Mouse (Mus musculus) limb, embryonic 14.5 days (tissue): Measurements from ENCODE around the gene Sec14l1. TPM values are rescaled to one million over a fixed set of nuclear protein-coding genes. Genes with fewer than 3 reads are reported as not detected.

Source experiments
- ATAC-seq: fragments of 200-750 bp; cut with Nextera tagmentation; 2 replicates; pipeline ENCODE4 v1.8.0; 2017; ENCODE audit warnings: low read depth, moderate number of reproducible peaks, moderate TSS enrichment; ENCODE audit not compliant: low FRiP score
- DNase-seq: peaks from one replicate; pipeline ENCODE4 v3.0.0-alpha.2; 2015; ENCODE audit warnings: low spot score
- H3K27ac ChIP-seq: fragments of 300-500 bp; sonication (generic); replicated peaks from 2 replicates; pipeline ENCODE4 v1.5.1; 2014; ENCODE audit warnings: low read depth, mild to moderate bottlenecking, low read length, moderate library complexity, mixed read lengths
- H3K27me3 ChIP-seq: fragments of 300-500 bp; sonication (generic); 2 replicates; pipeline ENCODE4 v1.6.1; 2014; ENCODE audit warnings: low read length, mixed read lengths; ENCODE audit not compliant: control insufficient read depth, insufficient read depth
- H3K36me3 ChIP-seq: fragments of 300-500 bp; sonication (generic); 2 replicates; pipeline ENCODE4 v1.6.1; 2014; ENCODE audit warnings: mild to moderate bottlenecking, low read length, moderate library complexity, mixed read lengths; ENCODE audit not compliant: control insufficient read depth, insufficient read depth
- H3K4me1 ChIP-seq: fragments of 300-500 bp; sonication (generic); 2 replicates; pipeline ENCODE4 v1.6.1; 2014; ENCODE audit warnings: antibody characterized with exemption, low read length, mixed read lengths; ENCODE audit not compliant: control insufficient read depth, insufficient read depth
- H3K4me2 ChIP-seq: fragments of 300-500 bp; sonication (generic); replicated peaks from 2 replicates; pipeline ENCODE4 v1.6.1; 2014; ENCODE audit warnings: low read depth, mild to moderate bottlenecking, low read length, moderate library complexity; ENCODE audit not compliant: severe bottlenecking
- H3K4me3 ChIP-seq: fragments of 300-500 bp; sonication (generic); replicated peaks from 2 replicates; pipeline ENCODE4 v1.5.1; 2014; ENCODE audit warnings: low read length
- H3K9ac ChIP-seq: fragments of 300-500 bp; sonication (generic); 2 replicates; pipeline ENCODE4 v1.6.1; 2014; ENCODE audit warnings: mild to moderate bottlenecking, low read depth, low read length, moderate library complexity; ENCODE audit not compliant: severe bottlenecking
- H3K9me3 ChIP-seq: fragments of 300-500 bp; sonication (generic); 2 replicates; pipeline ENCODE4 v1.6.1; 2016; ENCODE audit warnings: low read length; ENCODE audit not compliant: control insufficient read depth
- POLR2A ChIP-seq: fragments of 200-500 bp; IDR thresholded peaks from 2 replicates; pipeline ENCODE4 v1.8.0; 2012; ENCODE audit warnings: inconsistent platforms, mild to moderate bottlenecking, moderate library complexity, borderline replicate concordance; ENCODE audit not compliant: insufficient read depth, insufficient read length; ENCODE audit errors: extremely low read depth
- WGBS: fragments of 180-500 bp; shearing (Covaris S2); extraction: QIAGEN DNeasy Blood & Tissue Kit; methylation state at CpG from one replicate; pipeline ENCODE4 v1.1.7; 2014; 5-methylcytosine and 5-hydroxymethylcytosine counted together
- polyA plus RNA-seq, 2 experiments: library from polyadenylated mRNA; depleted of rRNA in 1 of 2; stranded (reverse) in 1 of 2; unstranded in 1 of 2; fragments of >200 nt; fragmentation: Nextera tagmentation in 1 of 2; extraction: Ambion mirVana in 1 of 2; gene quantifications; 2 replicates each; pipeline versions ENCODE4 v1.2.1 to v1.2.3; 2012 to 2014

Gene Sec14l1
- polyA plus RNA-seq, 2 experiments: 38.7 to 72.5 TPM

DNA sequence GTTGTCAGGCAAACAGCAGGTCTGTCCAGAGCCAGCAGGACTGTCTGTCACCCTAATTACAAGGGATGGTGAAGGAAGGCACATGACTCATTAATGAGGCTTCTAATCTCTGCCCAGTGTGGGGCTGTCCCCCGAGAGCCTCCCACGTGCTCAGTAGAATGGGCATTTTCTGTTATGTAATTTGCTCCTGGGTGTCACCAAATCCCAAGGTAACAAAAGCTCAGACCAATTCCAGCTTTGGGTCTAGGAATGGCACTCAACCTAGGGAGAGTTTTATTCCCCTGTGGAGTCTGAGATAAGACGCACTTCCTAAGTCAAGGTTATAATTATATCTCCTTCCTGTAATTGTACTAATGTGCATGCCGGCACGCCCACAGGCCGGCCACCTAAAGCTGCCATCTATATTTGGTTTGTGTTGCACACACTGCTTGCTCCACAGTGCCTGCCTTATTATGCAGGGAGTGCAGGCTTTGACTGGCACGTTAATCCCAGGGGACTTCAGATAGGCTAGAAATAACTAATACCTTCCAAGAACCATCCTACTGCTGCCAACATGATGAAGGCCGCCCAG lies 13.5 kb upstream of the Sec14l1 start:
- Histone ChIP-seq H3K36me3 (no peaks in the 10 kb centered on the region), H3K27me3 (no peaks in the 10 kb centered on the region), H3K9ac (no peak overlapping the region), H3K4me1 (peaks cover under 1% of the 10 kb centered on the region; the same call in 1 of the 2 replicates), H3K4me3 (no peak overlapping the region), H3K9me3 (no peaks in the 10 kb centered on the region), H3K4me2 (no peak overlapping the region), H3K27ac (no peak overlapping the region)
- no peak for DNase-seq
- 71% methylated on average over 8 of the region's 8 CpGs for WGBS
- ATAC-seq: no peak
- no peak for TF ChIP-seq POLR2A

DNA sequence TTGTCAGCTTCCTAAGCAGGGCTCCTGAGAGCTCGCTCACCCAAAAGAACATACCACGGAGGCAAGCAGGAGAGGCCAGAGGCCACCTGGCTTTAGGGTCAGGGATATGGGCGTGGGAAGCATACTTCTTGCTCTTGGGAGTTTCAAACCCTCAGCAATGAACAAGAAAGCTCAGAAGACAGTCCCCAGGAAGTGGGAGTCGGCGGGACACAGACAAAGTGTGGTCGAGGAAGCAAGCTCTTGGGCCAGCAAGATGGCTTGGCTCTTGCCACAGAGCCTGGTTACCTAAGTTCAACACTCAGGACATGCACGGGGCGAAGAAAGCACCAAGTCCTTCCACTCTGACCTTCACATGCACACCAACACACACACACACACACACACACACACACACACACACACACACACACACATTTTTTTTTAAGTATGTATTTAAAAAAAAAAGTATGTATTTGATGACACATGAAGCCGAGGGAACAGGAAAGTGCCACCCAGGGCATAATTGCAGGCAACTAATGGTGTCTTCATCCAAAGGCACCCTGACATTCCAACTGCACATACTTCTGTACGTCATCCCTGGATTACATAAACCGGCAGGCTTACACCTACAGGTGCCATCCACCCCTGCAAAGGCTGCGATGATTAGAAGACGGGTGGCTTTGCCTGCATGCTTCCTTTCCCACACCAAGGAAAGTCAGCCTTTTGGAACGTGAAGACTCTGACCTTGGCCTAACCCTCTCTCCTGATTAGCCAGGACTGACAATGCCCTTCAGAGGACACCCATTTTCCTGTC lies 12.8 kb upstream of the Sec14l1 start:
- TF ChIP-seq POLR2A: no peak
- DNase-seq: no peak
- no peak overlapping the region for H3K4me2 ChIP-seq
- no peaks in the 10 kb centered on the region for H3K27me3 ChIP-seq
- no peaks in the 10 kb centered on the region for H3K9me3 ChIP-seq
- H3K36me3 ChIP-seq: no peaks in the 10 kb centered on the region
- H3K9ac ChIP-seq: no peak overlapping the region
- peaks cover 6% of the 10 kb centered on the region for H3K4me1 ChIP-seq
- no peak overlapping the region for H3K4me3 ChIP-seq
- WGBS: 80% methylated on average over 14 of the region's 14 CpGs
- no peak overlapping the region for H3K27ac ChIP-seq
- ATAC-seq: no peak

DNA sequence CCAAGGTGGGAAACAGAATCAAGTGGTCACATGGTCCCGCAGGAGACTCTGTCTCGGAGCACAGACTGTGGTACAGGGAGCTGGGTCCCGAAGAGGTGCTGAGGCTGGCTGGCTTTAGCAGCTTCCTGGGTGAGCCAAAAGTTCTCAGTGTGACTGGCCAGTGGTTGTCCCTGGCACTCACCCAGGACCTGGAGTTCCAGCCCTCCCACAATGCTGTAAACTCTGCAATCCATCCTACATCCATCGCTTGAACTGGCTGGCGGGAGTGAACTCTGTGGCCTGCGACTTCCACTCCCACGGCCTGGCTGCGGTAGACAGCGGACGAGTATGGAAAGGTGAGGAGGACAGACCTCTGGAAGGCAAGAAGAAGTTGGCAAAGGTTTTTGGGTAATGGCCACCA lies 11.4 kb upstream of the Sec14l1 start:
- H3K4me1 ChIP-seq: peaks cover 14% of the 10 kb centered on the region
- WGBS: 84% methylated on average over 10 of the region's 10 CpGs
- no peaks in the 10 kb centered on the region for H3K36me3 ChIP-seq
- no peaks in the 10 kb centered on the region for H3K9me3 ChIP-seq
- no peak for ATAC-seq
- TF ChIP-seq POLR2A: no peak
- H3K27me3 ChIP-seq: no peaks in the 10 kb centered on the region
- H3K4me3 ChIP-seq: no peak overlapping the region
- DNase-seq: no peak
- no peak overlapping the region for H3K4me2 ChIP-seq
- H3K27ac ChIP-seq: no peak overlapping the region
- no peak overlapping the region for H3K9ac ChIP-seq

DNA sequence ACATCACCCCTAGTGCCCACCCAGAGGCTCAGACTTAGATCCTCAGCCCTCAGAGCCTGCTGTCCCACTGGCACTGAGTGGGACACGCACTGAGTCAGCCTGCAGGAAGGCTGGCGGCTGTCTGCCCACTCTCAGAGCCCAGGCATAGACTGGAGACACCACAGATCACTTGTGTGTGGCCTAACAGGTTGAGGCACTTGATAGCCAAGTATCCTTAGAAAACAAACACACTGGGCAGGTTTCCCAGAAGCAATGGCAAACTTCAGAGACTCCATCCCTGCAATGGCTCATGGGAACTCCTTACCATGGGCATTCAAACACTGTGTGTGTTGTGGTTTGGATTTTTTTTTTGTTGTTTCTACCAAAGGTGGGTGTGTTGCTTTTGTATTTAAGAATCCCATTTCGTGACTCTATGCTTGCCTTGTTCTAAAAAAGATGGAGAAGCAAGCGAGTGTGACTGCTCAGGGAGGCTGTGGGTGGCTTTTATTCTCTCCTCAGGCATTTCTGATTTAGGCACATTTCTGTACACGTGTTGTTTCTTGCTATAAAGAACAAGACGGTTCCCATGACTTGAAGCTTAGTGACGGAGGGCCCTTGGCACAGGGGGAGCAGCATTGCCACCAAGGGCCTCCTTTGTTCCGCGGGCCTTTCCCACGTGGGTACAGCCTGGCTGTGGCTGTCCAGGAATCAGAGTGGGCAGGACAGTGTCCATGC lies 10.8 kb upstream of the Sec14l1 start:
- ATAC-seq: no peak
- no peak for TF ChIP-seq POLR2A
- no peak overlapping the region for H3K9ac ChIP-seq
- 83% methylated on average over 10 of the region's 10 CpGs for WGBS
- H3K27ac ChIP-seq: no peak overlapping the region
- H3K27me3 ChIP-seq: no peaks in the 10 kb centered on the region
- H3K4me3 ChIP-seq: no peak overlapping the region
- no peak for DNase-seq
- H3K4me2 ChIP-seq: no peak overlapping the region
- H3K9me3 ChIP-seq: no peaks in the 10 kb centered on the region
- no peaks in the 10 kb centered on the region for H3K36me3 ChIP-seq
- peaks cover 21% of the 10 kb centered on the region for H3K4me1 ChIP-seq

DNA sequence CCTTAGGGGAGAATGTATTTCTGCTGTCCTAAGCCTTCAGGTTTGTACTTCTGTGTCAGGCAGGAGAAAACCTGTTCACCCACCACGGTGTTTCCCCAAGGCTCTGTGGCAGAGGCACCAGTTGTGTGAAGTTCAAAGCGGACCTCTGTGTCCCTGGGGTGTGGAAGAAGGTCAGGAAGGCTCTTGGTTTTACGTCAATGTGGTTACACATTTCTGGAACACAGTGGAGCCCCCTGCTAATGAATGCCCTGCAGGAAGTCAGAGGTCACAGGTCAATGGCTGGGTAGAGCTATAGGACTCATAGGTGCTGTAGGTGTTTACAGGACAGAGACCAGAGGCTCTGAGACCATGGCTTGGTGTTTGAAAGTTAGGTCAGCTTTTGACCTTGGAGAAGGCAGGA lies 9.7 kb upstream of the Sec14l1 start:
- DNase-seq (no peak), ATAC-seq (no peak)
- WGBS: 54% methylated on average over 3 of the region's 3 CpGs
- no peak overlapping the region for H3K9ac ChIP-seq
- H3K4me1 ChIP-seq: peaks cover 28% of the 10 kb centered on the region
- H3K9me3 ChIP-seq: no peaks in the 10 kb centered on the region
- no peak overlapping the region for H3K4me3 ChIP-seq
- no peak overlapping the region for H3K27ac ChIP-seq
- H3K27me3 ChIP-seq: no peaks in the 10 kb centered on the region
- TF ChIP-seq POLR2A: no peak
- no peak overlapping the region for H3K4me2 ChIP-seq
- no peaks in the 10 kb centered on the region for H3K36me3 ChIP-seq
